ENCODE assay signal across 7 mouse cellular contexts in genomic region chr6:147475727-147476613, GRCm38 (mm10). TPM values are rescaled to one million over a fixed set of nuclear protein-coding genes. Genes with fewer than 3 reads are reported as not detected.
DNase-seq lines count a peak whose midpoint lies in the region; ATAC-seq lines count a peak whose summit lies in the region.

Ccdc91 (plus strand) TSS chr6:147475828.

- H3K4me3 ChIP-seq in intestine, embryonic 16.5 days (ENCODE audit: low read length): peak within 1 kb of the TSS; percentile 75
- H3K4me3 ChIP-seq in midbrain, embryonic 11.5 days (ENCODE audit: low read depth, low read length): peak within 1 kb of the TSS; percentile 74

- DNase-seq in adrenal gland, adult 8-10 months: peak; percentile 87
- DNase-seq in embryo, embryonic 9.5 days (ENCODE audit: extremely low spot score): peak; percentile 94
- DNase-seq in gastrocnemius, postnatal 4 days (ENCODE audit: low spot score in 2 of 2): peak; percentile 88 to 92
- peak; percentile 90 to 93 for DNase-seq in left cerebral cortex, postnatal 36 days (ENCODE audit: low spot score in 2 of 2)
- DNase-seq in midbrain, embryonic 11.5 days (ENCODE audit: low spot score, missing footprints): peak; percentile 99
- peak; percentile 90 for DNase-seq in skeletal muscle tissue, adult 2 months (ENCODE audit: low read depth, low spot score)

- under 1% methylated on average over 78 of the region's 78 CpGs for WGBS in intestine, embryonic 16.5 days
- WGBS in midbrain, embryonic 11.5 days: under 1% methylated on average over 74 of the region's 78 CpGs

- intact Hi-C loops in left cerebral cortex, postnatal 36 days (cut with DNase I): loop anchor here (5.0 to 10.0 kb wide), 2 partner anchors 339 to 384 kb away; partner anchors contain the start of gene Klhl42

- peak within 1 kb of the TSS; percentile 84 for H3K4me2 ChIP-seq in intestine, embryonic 16.5 days (ENCODE audit: low read depth, low read length)
- H3K4me2 ChIP-seq in midbrain, embryonic 11.5 days: peak within 1 kb of the TSS; percentile 56

- H3K27me3 ChIP-seq in intestine, embryonic 16.5 days (replicated peaks; ENCODE audit: control insufficient read depth, insufficient read depth, low read length): no peaks in the 10 kb centered on the region
- no peaks in the 10 kb centered on the region for H3K27me3 ChIP-seq in midbrain, embryonic 11.5 days (ENCODE audit: control insufficient read depth, insufficient read depth, low read length)

- peak; percentile 99 for ATAC-seq in intestine, embryonic 16.5 days
- peak; percentile 97 for ATAC-seq in midbrain, embryonic 11.5 days (ENCODE audit: low FRiP score)

- H3K9ac ChIP-seq in intestine, embryonic 16.5 days (ENCODE audit: low read depth, low read length): peak within 1 kb of the TSS; percentile 88
- peak within 1 kb of the TSS; percentile 86 for H3K9ac ChIP-seq in midbrain, embryonic 11.5 days (ENCODE audit: low read length)

- H3K27ac ChIP-seq in intestine, embryonic 16.5 days (ENCODE audit: low read length): peak within 1 kb of the TSS; percentile 86
- peak within 1 kb of the TSS; percentile 59 for H3K27ac ChIP-seq in midbrain, embryonic 11.5 days (ENCODE audit: low read depth, low read length)

- H3K4me1 ChIP-seq in intestine, embryonic 16.5 days (ENCODE audit: control insufficient read depth, insufficient read depth, low read length): peaks cover 4% of the 10 kb centered on the region; the same call in 1 of the 2 replicates
- no peaks in the 10 kb centered on the region for H3K4me1 ChIP-seq in midbrain, embryonic 11.5 days (ENCODE audit: control insufficient read depth, insufficient read depth, low read length)

- no peaks in the 10 kb centered on the region for H3K9me3 ChIP-seq in intestine, embryonic 16.5 days (ENCODE audit: control insufficient read depth, low read length)
- no peaks in the 10 kb centered on the region for H3K9me3 ChIP-seq in midbrain, embryonic 11.5 days (ENCODE audit: control insufficient read depth, low read length)

- H3K36me3 ChIP-seq in intestine, embryonic 16.5 days (ENCODE audit: control insufficient read depth, insufficient read depth, low read length): no peaks in the 10 kb centered on the region
- no peaks in the 10 kb centered on the region for H3K36me3 ChIP-seq in midbrain, embryonic 11.5 days (ENCODE audit: control insufficient read depth, insufficient read depth, low read length)

RNA-seq across cellular contexts. Expression of gene Ccdc91, which starts in this region (rescaled TPM):
- total RNA-seq in adrenal gland, adult 8-10 months (2022): 10 to 100 TPM; 56.0 to 70.2 (median 62.4) TPM
- 10 to 100 TPM; 36.1 to 37.2 TPM for total RNA-seq in gastrocnemius, postnatal 4 days (2021)
- polyA plus RNA-seq in intestine, embryonic 16.5 days (2015; fragmentation: Nextera tagmentation; extraction: Ambion mirVana): 28.0 and 29.8 TPM in 2 replicates
- 10 to 100 TPM; 32.8 to 36.2 TPM for total RNA-seq in left cerebral cortex, postnatal 36 days (2021)
- 28.7 and 30.9 TPM in 2 replicates for polyA plus RNA-seq in midbrain, embryonic 11.5 days (2014; fragmentation: Nextera tagmentation; extraction: Ambion mirVana)

Comparison
In these comparisons a context has a peak if more than half of its experiments do, and no peak if none do; other contexts are left out.
1. Peak in every context shown above with its lines: DNase-seq, ATAC-seq, H3K4me3 ChIP-seq and H3K27ac ChIP-seq.